Mouse (Mus musculus): ENCODE results near the gene Ncbp3. TPM values are rescaled to one million over a fixed set of nuclear protein-coding genes. Genes with fewer than 3 reads are reported as not detected.

Gene Ncbp3
- polyA plus RNA-seq, 1 experiment from 2014 or later: 13.8 TPM

DNA sequence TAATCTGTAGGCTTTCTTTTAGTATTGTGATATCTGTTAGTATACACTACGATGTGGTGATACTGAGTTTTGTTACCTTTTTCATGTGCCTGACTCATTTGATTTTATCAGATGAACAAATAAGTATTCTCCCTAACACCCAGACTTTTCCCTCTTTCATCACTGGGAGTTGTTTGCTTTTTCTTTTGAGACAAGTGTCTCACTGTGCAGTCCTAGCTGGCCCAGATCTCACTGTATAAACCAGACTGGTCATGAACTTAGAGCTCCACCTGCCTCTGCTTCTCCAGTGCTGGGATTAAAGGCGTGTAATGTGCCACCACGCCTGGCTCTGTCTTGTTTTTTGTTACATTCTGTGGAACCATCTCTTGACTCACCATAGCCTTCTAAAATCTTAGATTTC lies 12.0 kb downstream of the Ncbp3 start:
- DNase-seq (ENCODE audit: low spot score) (no peak), ATAC-seq (ENCODE audit: insufficient number of reproducible peaks, low FRiP score, low TSS enrichment, low read depth) (no peak)
- Histone ChIP-seq H3K27ac (replicated peaks; ENCODE audit: low read depth, low read length) (no peak overlapping the region), H3K36me3 (ENCODE audit: control insufficient read depth, insufficient read depth, low read length) (peaks cover 3% of the 10 kb centered on the region; the same call in 1 of the 2 replicates), H3K9me3 (ENCODE audit: control insufficient read depth, low read length) (no peaks in the 10 kb centered on the region), H3K27me3 (ENCODE audit: control insufficient read depth, insufficient read depth, low read length) (no peaks in the 10 kb centered on the region), H3K4me1 (ENCODE audit: control insufficient read depth, insufficient read depth, low read length) (no peaks in the 10 kb centered on the region), H3K9ac (ENCODE audit: low read length) (no peak overlapping the region), H3K4me3 (ENCODE audit: low read depth, low read length) (no peak overlapping the region), H3K4me2 (ENCODE audit: low read depth, severe bottlenecking) (no peak overlapping the region)
- 93% methylated on average over 3 of the region's 3 CpGs for WGBS

DNA sequence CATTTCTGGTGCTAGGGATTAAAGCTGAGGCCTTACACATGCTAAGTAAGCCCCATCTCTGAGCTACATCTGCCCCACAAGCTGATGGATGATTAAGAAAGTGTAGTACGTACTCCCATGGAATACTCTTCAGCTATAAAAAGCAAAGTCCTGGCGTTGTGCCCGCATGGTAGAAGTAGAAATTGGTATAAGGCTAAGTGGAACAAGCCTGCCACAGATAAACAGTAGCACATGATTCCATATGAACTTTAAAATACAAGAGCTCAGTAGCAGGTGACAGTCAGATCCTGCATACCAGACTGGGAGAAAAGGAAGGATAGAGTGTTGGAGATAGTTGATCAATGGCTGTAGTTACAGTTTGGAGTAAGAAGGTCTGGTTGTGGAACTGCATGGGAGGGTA lies 13.8 kb downstream of the Ncbp3 start:
- Histone ChIP-seq H3K4me1 (ENCODE audit: control insufficient read depth, insufficient read depth, low read length) (no peaks in the 10 kb centered on the region), H3K27ac (replicated peaks; ENCODE audit: low read depth, low read length) (no peak overlapping the region), H3K9ac (ENCODE audit: low read length) (no peak overlapping the region), H3K9me3 (ENCODE audit: control insufficient read depth, low read length) (no peaks in the 10 kb centered on the region), H3K36me3 (ENCODE audit: control insufficient read depth, insufficient read depth, low read length) (peaks cover 5% of the 10 kb centered on the region; the same call in 1 of the 2 replicates), H3K27me3 (ENCODE audit: control insufficient read depth, insufficient read depth, low read length) (no peaks in the 10 kb centered on the region), H3K4me3 (ENCODE audit: low read depth, low read length) (no peak overlapping the region), H3K4me2 (ENCODE audit: low read depth, severe bottlenecking) (no peak overlapping the region)
- ATAC-seq (ENCODE audit: insufficient number of reproducible peaks, low FRiP score, low TSS enrichment, low read depth) (no peak), DNase-seq (ENCODE audit: low spot score) (no peak)
- 94% methylated on average over 3 of the region's 3 CpGs for WGBS

DNA sequence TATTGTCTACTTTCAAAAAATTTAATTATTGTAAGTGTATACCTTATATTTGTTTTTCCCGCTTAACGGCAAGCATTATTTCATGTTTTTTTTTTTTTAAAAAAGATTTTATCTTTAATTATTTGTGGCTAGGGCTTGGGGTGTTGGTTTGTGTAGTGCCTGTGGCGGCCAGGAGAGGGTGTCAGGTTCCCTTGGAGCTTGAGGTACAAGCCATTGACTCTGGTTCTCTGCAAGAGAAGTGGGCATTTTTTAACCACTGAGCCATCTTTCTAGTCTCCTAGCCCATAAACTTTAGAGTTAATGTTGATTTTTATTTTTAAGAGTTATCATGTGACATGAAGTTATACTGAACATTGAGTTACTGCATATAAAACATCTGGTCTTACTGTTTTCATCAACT lies 24.3 kb downstream of the Ncbp3 start:
- Histone ChIP-seq H3K9ac (ENCODE audit: low read length) (no peak overlapping the region), H3K9me3 (ENCODE audit: control insufficient read depth, low read length) (no peaks in the 10 kb centered on the region), H3K4me3 (ENCODE audit: low read depth, low read length) (no peak overlapping the region), H3K27me3 (ENCODE audit: control insufficient read depth, insufficient read depth, low read length) (no peaks in the 10 kb centered on the region), H3K4me2 (ENCODE audit: low read depth, severe bottlenecking) (no peak overlapping the region), H3K27ac (replicated peaks; ENCODE audit: low read depth, low read length) (no peak overlapping the region), H3K4me1 (ENCODE audit: control insufficient read depth, insufficient read depth, low read length) (no peaks in the 10 kb centered on the region), H3K36me3 (ENCODE audit: control insufficient read depth, insufficient read depth, low read length) (peaks cover 9% of the 10 kb centered on the region)
- 86% methylated on average over 3 of the region's 3 CpGs for WGBS
- ATAC-seq (ENCODE audit: insufficient number of reproducible peaks, low FRiP score, low TSS enrichment, low read depth): no peak
- peak; percentile 36 for DNase-seq (ENCODE audit: low spot score)

DNA sequence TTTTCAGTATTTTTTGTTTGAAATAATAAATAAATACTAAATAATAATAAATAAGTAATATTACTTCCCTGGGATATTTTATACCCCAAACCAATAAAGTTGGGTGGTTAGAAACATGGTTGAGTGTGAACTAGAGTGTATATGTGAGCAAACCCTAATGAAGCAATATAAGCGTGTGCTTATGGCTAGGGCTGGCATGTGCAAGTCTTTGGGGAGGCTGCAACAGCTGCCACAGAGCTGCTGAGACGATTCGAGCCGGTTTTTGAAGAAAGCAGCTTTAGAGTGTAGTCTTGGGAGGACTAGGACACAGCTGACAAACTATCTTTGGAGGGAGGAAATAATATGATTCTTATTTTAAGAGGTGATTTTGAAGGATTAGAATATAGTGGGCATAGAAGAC lies 28.7 kb downstream of the Ncbp3 start:
- Histone ChIP-seq H3K4me3 (ENCODE audit: low read depth, low read length) (no peak overlapping the region), H3K4me2 (ENCODE audit: low read depth, severe bottlenecking) (no peak overlapping the region), H3K27me3 (ENCODE audit: control insufficient read depth, insufficient read depth, low read length) (no peaks in the 10 kb centered on the region), H3K36me3 (ENCODE audit: control insufficient read depth, insufficient read depth, low read length) (peaks cover 10% of the 10 kb centered on the region), H3K9me3 (ENCODE audit: control insufficient read depth, low read length) (no peaks in the 10 kb centered on the region), H3K9ac (ENCODE audit: low read length) (no peak overlapping the region), H3K4me1 (ENCODE audit: control insufficient read depth, insufficient read depth, low read length) (no peaks in the 10 kb centered on the region), H3K27ac (replicated peaks; ENCODE audit: low read depth, low read length) (no peak overlapping the region)
- no peak for DNase-seq (ENCODE audit: low spot score)
- ATAC-seq (ENCODE audit: insufficient number of reproducible peaks, low FRiP score, low TSS enrichment, low read depth): no peak
- WGBS: 89% methylated on average over 4 of the region's 4 CpGs

DNA sequence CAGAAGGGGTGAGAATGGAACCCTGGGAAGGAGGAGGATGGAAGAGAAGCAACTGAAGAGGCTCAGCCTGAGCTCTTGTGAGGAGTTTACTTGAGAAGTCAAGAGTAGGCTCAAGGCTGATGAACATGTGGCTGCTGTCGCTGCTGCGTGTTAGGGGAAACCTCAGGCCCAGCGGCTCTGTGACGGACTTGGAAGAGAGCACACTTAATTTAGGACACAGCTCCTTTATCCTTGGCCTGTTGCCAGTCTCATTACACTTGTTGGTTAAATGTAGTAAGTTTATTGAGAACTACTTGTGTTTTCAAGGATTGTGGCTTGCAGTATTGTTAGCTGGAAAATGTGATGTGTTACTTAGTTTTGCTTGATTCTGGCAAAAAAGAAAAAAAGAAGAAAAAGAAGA lies 29.1 kb downstream of the Ncbp3 start:
- H3K4me3 ChIP-seq (ENCODE audit: low read depth, low read length): no peak overlapping the region
- H3K4me1 ChIP-seq (ENCODE audit: control insufficient read depth, insufficient read depth, low read length): no peaks in the 10 kb centered on the region
- H3K36me3 ChIP-seq (ENCODE audit: control insufficient read depth, insufficient read depth, low read length): peaks cover 10% of the 10 kb centered on the region
- ATAC-seq (ENCODE audit: insufficient number of reproducible peaks, low FRiP score, low TSS enrichment, low read depth): no peak
- no peaks in the 10 kb centered on the region for H3K27me3 ChIP-seq (ENCODE audit: control insufficient read depth, insufficient read depth, low read length)
- H3K4me2 ChIP-seq (ENCODE audit: low read depth, severe bottlenecking): no peak overlapping the region
- 92% methylated on average over 4 of the region's 4 CpGs for WGBS
- H3K9ac ChIP-seq (ENCODE audit: low read length): no peak overlapping the region
- H3K9me3 ChIP-seq (ENCODE audit: control insufficient read depth, low read length): no peaks in the 10 kb centered on the region
- DNase-seq (ENCODE audit: low spot score): no peak
- H3K27ac ChIP-seq (replicated peaks; ENCODE audit: low read depth, low read length): no peak overlapping the region

DNA sequence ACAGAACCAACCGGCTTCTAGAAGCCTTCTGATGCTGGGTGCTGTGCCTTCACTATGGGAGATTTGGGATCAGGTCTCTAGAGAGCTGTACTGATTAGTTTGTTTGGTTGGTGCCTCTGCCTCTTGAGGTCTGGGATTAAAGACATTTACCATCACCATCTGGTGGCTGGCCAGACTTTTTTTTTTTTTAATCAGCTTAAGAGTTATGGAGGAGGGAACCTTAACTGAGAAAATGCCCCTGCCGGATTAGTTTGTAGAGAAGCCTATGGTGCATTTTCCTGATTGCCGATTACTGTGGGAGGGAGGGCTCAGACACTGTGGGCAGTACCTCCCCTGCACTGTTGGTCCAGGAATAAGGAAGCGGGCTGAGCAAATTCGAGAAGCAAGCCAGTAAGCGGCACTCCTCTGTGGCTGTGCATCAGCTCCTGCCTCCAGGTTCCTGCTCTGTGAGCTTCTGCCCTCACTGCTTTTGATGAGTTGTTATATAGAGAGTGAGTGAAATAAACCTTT lies 29.7 kb downstream of the Ncbp3 start:
- no peaks in the 10 kb centered on the region for H3K4me1 ChIP-seq (ENCODE audit: control insufficient read depth, insufficient read depth, low read length)
- no peak overlapping the region for H3K4me3 ChIP-seq (ENCODE audit: low read depth, low read length)
- no peak overlapping the region for H3K4me2 ChIP-seq (ENCODE audit: low read depth, severe bottlenecking)
- DNase-seq (ENCODE audit: low spot score): no peak
- no peak for ATAC-seq (ENCODE audit: insufficient number of reproducible peaks, low FRiP score, low TSS enrichment, low read depth)
- H3K9ac ChIP-seq (ENCODE audit: low read length): no peak overlapping the region
- 92% methylated on average over 6 of the region's 6 CpGs for WGBS
- H3K36me3 ChIP-seq (ENCODE audit: control insufficient read depth, insufficient read depth, low read length): peaks cover 10% of the 10 kb centered on the region
- H3K27me3 ChIP-seq (ENCODE audit: control insufficient read depth, insufficient read depth, low read length): no peaks in the 10 kb centered on the region
- no peaks in the 10 kb centered on the region for H3K9me3 ChIP-seq (ENCODE audit: control insufficient read depth, low read length)
- no peak overlapping the region for H3K27ac ChIP-seq (replicated peaks; ENCODE audit: low read depth, low read length)

DNA sequence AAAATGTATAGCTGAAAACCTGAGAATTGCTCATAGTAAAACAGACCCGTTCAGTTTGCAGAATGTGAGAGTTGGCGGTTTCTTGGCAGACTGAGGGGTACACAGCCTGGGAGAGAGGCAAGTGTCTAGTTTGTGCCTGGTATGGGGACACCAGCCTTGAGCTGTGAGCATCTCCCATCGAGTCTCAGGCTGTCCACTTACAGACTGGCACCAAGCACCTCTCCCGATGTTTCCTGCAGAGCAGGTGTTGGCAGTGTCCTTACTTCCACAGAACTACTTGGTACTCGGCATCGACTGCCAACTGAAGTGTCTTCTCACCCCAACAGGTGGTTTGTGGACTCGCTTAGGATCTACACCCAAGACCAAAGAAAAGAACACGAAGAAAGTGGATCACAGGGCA lies 31.0 kb downstream of the Ncbp3 start:
- Histone ChIP-seq H3K4me1 (ENCODE audit: control insufficient read depth, insufficient read depth, low read length) (no peaks in the 10 kb centered on the region), H3K9me3 (ENCODE audit: control insufficient read depth, low read length) (no peaks in the 10 kb centered on the region), H3K9ac (ENCODE audit: low read length) (no peak overlapping the region), H3K27ac (replicated peaks; ENCODE audit: low read depth, low read length) (no peak overlapping the region), H3K4me3 (ENCODE audit: low read depth, low read length) (no peak overlapping the region), H3K27me3 (ENCODE audit: control insufficient read depth, insufficient read depth, low read length) (no peaks in the 10 kb centered on the region), H3K36me3 (ENCODE audit: control insufficient read depth, insufficient read depth, low read length) (peaks cover 10% of the 10 kb centered on the region), H3K4me2 (ENCODE audit: low read depth, severe bottlenecking) (no peak overlapping the region)
- ATAC-seq (ENCODE audit: insufficient number of reproducible peaks, low FRiP score, low TSS enrichment, low read depth): no peak
- no peak for DNase-seq (ENCODE audit: low spot score)
- WGBS: 93% methylated on average over 8 of the region's 8 CpGs

DNA sequence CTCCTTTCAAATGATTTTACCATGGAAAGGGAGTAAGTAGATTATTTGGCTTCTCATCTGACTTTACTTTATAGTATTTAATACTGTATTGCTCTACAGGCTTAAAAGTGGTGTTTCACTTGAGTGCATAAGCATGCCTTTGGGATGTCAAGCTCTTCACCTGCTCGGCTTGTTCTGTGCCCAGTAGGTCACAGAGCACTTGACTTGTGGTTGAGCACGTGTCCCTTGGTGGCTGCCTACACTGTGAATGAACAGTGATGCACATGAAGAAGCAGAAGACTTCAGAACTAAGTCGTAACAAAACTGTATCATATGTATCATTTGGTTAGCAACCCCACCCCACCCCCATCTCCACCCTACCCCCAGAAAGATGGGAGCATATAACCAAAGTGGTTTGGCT lies 32.7 kb downstream of the Ncbp3 start:
- Histone ChIP-seq H3K4me1 (ENCODE audit: control insufficient read depth, insufficient read depth, low read length) (peaks cover 13% of the 10 kb centered on the region), H3K9ac (ENCODE audit: low read length) (no peak overlapping the region), H3K27ac (replicated peaks; ENCODE audit: low read depth, low read length) (no peak overlapping the region), H3K9me3 (ENCODE audit: control insufficient read depth, low read length) (no peaks in the 10 kb centered on the region), H3K27me3 (ENCODE audit: control insufficient read depth, insufficient read depth, low read length) (no peaks in the 10 kb centered on the region), H3K36me3 (ENCODE audit: control insufficient read depth, insufficient read depth, low read length) (peaks cover 10% of the 10 kb centered on the region), H3K4me3 (ENCODE audit: low read depth, low read length) (no peak overlapping the region), H3K4me2 (ENCODE audit: low read depth, severe bottlenecking) (no peak overlapping the region)
- ATAC-seq (ENCODE audit: insufficient number of reproducible peaks, low FRiP score, low TSS enrichment, low read depth) (no peak), DNase-seq (ENCODE audit: low spot score) (no peak)
- 93% methylated on average over 3 of the region's 3 CpGs for WGBS

DNA sequence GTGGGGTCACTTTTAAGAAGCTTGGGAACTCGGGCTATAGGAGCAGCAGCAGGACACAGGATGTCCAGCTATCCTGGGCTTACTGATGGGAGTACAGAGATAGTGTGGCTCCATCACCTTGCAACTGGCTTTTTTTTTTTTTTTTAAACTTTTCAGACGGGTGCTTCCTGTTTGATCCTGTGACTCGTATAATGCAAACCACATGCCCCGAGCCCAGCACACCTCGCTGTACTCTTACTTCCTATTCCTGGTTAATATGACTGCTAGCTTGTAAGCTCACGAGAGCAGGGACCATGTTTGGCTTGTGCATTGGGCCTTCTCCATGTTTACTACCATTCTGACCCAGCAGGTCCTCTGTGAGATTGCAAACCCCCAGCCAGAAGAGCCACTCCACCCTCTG lies 36.7 kb downstream of the Ncbp3 start:
- no peak overlapping the region for H3K9ac ChIP-seq (ENCODE audit: low read length)
- H3K4me1 ChIP-seq (ENCODE audit: control insufficient read depth, insufficient read depth, low read length): peaks cover 18% of the 10 kb centered on the region
- H3K9me3 ChIP-seq (ENCODE audit: control insufficient read depth, low read length): no peaks in the 10 kb centered on the region
- H3K36me3 ChIP-seq (ENCODE audit: control insufficient read depth, insufficient read depth, low read length): peaks cover 2% of the 10 kb centered on the region
- WGBS: 26% methylated on average over 6 of the region's 6 CpGs
- H3K4me3 ChIP-seq (ENCODE audit: low read depth, low read length): no peak overlapping the region
- 0 out of 2 replicates have a peak overlapping the region, but pooled peaks have one; percentile 55 for H3K27ac ChIP-seq (replicated peaks; ENCODE audit: low read depth, low read length)
- no peaks in the 10 kb centered on the region for H3K27me3 ChIP-seq (ENCODE audit: control insufficient read depth, insufficient read depth, low read length)
- H3K4me2 ChIP-seq (ENCODE audit: low read depth, severe bottlenecking): no peak overlapping the region
- peak; percentile 58 for DNase-seq (ENCODE audit: low spot score)
- no peak for ATAC-seq (ENCODE audit: insufficient number of reproducible peaks, low FRiP score, low TSS enrichment, low read depth)

Data from limb, embryonic 11.5 days (tissue).